Mouse (Mus musculus) forebrain, embryonic 10.5 days (tissue): ENCODE measurements around the gene Pold2. TPM values are rescaled to one million over a fixed set of nuclear protein-coding genes. Genes with fewer than 3 reads are reported as not detected.

Experiments used
- DNase-seq: peaks from one replicate; pipeline ENCODE4 v3.0.0-alpha.2; 2017; ENCODE audit warnings: low spot score; ENCODE audit errors: extremely low spot score
- H3K27ac ChIP-seq: fragments of 300-500 bp; sonication (generic); 2 replicates; pipeline ENCODE4 v1.5.1; 2016; ENCODE audit warnings: mild to moderate bottlenecking
- H3K27me3 ChIP-seq: fragments of 300-500 bp; sonication (generic); 2 replicates; pipeline ENCODE4 v1.6.1; 2016; ENCODE audit warnings: mild to moderate bottlenecking; ENCODE audit not compliant: poor library complexity, severe bottlenecking
- H3K36me3 ChIP-seq: fragments of 300-500 bp; sonication (generic); replicated peaks from 2 replicates; pipeline ENCODE4 v1.6.1; 2016; ENCODE audit warnings: mild to moderate bottlenecking, moderate library complexity
- H3K4me1 ChIP-seq: fragments of 300-500 bp; sonication (generic); 2 replicates; pipeline ENCODE4 v1.6.1; 2016
- H3K4me3 ChIP-seq: fragments of 300-500 bp; sonication (generic); 2 replicates; pipeline ENCODE4 v1.5.1; 2016; ENCODE audit warnings: mild to moderate bottlenecking, moderate library complexity
- H3K9me3 ChIP-seq: fragments of 300-500 bp; sonication (generic); 2 replicates; pipeline ENCODE4 v1.6.1; 2016; ENCODE audit warnings: mild to moderate bottlenecking, moderate library complexity
- WGBS: fragments of 180-500 bp; shearing (Covaris S2); methylation state at CpG from one replicate; pipeline ENCODE4 v1.1.7; 2016; 5-methylcytosine and 5-hydroxymethylcytosine counted together
- polyA plus RNA-seq: library from polyadenylated mRNA; unstranded; fragments of >200 nt; fragmentation: Nextera tagmentation; extraction: Ambion mirVana; gene quantifications from 2 replicates; pipeline ENCODE4 v1.2.1, GENCODE M21; 2016

Pold2 gene
- polyA plus RNA-seq, 1 experiment from 2014 or later = 158 TPM

GRCm38 (mm10) chr11:5850452-5850851, 27.6 kb downstream of the Pold2 start:
- no peaks in the 10 kb centered on the region for H3K27me3 ChIP-seq
- no peak overlapping the region for H3K4me3 ChIP-seq
- no peak for DNase-seq
- H3K9me3 ChIP-seq = no peaks in the 10 kb centered on the region
- no peaks in the 10 kb centered on the region for H3K4me1 ChIP-seq
- H3K27ac ChIP-seq = no peak overlapping the region
- 79% methylated on average over 5 of the region's 5 CpGs for WGBS
- H3K36me3 ChIP-seq = no peaks in the 10 kb centered on the region

- Histone ChIP-seq H3K27ac (no peak overlapping the region), H3K27me3 (no peaks in the 10 kb centered on the region), H3K9me3 (no peaks in the 10 kb centered on the region), H3K4me3 (no peak overlapping the region), H3K36me3 (no peaks in the 10 kb centered on the region), H3K4me1 (no peaks in the 10 kb centered on the region)
- DNase-seq = no peak
- WGBS = 63% methylated on average over 2 of the region's 2 CpGs
Observed at GRCm38 (mm10) chr11:5849316-5849715, 28.8 kb downstream of the Pold2 start.

GRCm38 (mm10) chr11:5848741-5849140, 29.4 kb downstream of the Pold2 start:
- no peaks in the 10 kb centered on the region for H3K36me3 ChIP-seq
- H3K4me1 ChIP-seq = no peaks in the 10 kb centered on the region
- H3K4me3 ChIP-seq = no peak overlapping the region
- WGBS = 79% methylated on average over 6 of the region's 6 CpGs
- H3K27ac ChIP-seq = no peak overlapping the region
- DNase-seq = no peak
- H3K9me3 ChIP-seq = no peaks in the 10 kb centered on the region
- H3K27me3 ChIP-seq = no peaks in the 10 kb centered on the region

DNA sequence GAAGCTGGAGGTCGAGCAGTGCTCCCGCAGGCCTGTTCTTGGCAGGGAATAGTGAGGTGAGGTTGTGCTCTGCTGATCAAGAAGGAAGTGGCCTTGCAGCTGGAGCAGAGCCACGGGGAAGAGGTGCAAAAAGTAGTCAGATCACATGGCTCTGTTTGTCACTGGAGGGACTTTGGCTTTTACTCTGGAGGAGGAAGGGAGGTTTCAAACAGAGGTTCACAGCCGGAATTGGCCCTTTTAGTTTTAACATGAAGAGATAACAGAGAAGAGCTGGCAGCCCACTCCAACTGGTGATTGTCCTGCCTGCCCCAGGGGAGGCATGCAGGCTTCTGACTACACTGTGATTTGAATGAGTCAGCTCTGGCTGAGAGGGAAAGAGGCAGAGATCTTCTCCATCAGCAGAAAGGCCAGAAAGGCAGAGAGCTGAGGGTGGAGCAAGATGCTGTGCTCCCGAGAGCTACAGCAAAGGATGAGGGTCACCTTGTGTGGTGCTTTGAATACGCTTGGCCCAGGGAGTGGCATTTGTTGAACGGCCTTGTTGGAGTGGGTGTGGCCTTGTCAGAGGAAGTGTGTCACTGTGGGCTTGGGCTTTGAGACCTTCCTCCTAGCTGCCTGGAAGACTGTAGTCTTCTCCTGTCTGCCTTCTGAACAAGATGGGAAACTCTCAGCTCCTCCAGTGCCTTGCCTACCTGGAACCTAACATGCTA, 31.3 kb downstream of the Pold2 start:
- H3K36me3 ChIP-seq = no peaks in the 10 kb centered on the region
- no peaks in the 10 kb centered on the region for H3K27me3 ChIP-seq
- H3K9me3 ChIP-seq = peaks cover 5% of the 10 kb centered on the region; the same call in 1 of the 2 replicates
- no peaks in the 10 kb centered on the region for H3K4me1 ChIP-seq
- 84% methylated on average over 7 of the region's 7 CpGs for WGBS
- H3K4me3 ChIP-seq = no peak overlapping the region
- no peak overlapping the region for H3K27ac ChIP-seq
- DNase-seq = no peak

- H3K4me1 ChIP-seq = peaks cover 8% of the 10 kb centered on the region; the same call in 1 of the 2 replicates
- no peak overlapping the region for H3K27ac ChIP-seq
- H3K27me3 ChIP-seq = no peaks in the 10 kb centered on the region
- no peak overlapping the region for H3K4me3 ChIP-seq
- 88% methylated on average over 3 of the region's 3 CpGs for WGBS
- peaks cover 5% of the 10 kb centered on the region; the same call in 1 of the 2 replicates for H3K9me3 ChIP-seq
- H3K36me3 ChIP-seq = no peaks in the 10 kb centered on the region
- no peak for DNase-seq
Observed at GRCm38 (mm10) chr11:5843131-5843530, 35.0 kb downstream of the Pold2 start.

- H3K27me3 ChIP-seq = 0 out of 2 replicates have a peak, but pooled peaks cover under 1% of the 10 kb centered on the region
- WGBS = 96% methylated on average over 2 of the region's 2 CpGs
- H3K4me1 ChIP-seq = peaks cover 15% of the 10 kb centered on the region
- peaks cover 5% of the 10 kb centered on the region; the same call in 1 of the 2 replicates for H3K9me3 ChIP-seq
- H3K4me3 ChIP-seq = no peak overlapping the region
- H3K27ac ChIP-seq = no peak overlapping the region
- H3K36me3 ChIP-seq = no peaks in the 10 kb centered on the region
- DNase-seq = no peak
Observed at GRCm38 (mm10) chr11:5841751-5842150, 36.3 kb downstream of the Pold2 start.

- Histone ChIP-seq H3K4me1 (peaks cover 23% of the 10 kb centered on the region), H3K4me3 (no peak overlapping the region), H3K9me3 (peaks cover 5% of the 10 kb centered on the region; the same call in 1 of the 2 replicates), H3K27me3 (peaks cover 8% of the 10 kb centered on the region; the same call in 1 of the 2 replicates), H3K27ac (no peak overlapping the region), H3K36me3 (peaks cover under 1% of the 10 kb centered on the region)
- DNase-seq = no peak
- WGBS = 84% methylated on average over 7 of the region's 7 CpGs
Observed at GRCm38 (mm10) chr11:5840346-5840745, 37.7 kb downstream of the Pold2 start.

DNA sequence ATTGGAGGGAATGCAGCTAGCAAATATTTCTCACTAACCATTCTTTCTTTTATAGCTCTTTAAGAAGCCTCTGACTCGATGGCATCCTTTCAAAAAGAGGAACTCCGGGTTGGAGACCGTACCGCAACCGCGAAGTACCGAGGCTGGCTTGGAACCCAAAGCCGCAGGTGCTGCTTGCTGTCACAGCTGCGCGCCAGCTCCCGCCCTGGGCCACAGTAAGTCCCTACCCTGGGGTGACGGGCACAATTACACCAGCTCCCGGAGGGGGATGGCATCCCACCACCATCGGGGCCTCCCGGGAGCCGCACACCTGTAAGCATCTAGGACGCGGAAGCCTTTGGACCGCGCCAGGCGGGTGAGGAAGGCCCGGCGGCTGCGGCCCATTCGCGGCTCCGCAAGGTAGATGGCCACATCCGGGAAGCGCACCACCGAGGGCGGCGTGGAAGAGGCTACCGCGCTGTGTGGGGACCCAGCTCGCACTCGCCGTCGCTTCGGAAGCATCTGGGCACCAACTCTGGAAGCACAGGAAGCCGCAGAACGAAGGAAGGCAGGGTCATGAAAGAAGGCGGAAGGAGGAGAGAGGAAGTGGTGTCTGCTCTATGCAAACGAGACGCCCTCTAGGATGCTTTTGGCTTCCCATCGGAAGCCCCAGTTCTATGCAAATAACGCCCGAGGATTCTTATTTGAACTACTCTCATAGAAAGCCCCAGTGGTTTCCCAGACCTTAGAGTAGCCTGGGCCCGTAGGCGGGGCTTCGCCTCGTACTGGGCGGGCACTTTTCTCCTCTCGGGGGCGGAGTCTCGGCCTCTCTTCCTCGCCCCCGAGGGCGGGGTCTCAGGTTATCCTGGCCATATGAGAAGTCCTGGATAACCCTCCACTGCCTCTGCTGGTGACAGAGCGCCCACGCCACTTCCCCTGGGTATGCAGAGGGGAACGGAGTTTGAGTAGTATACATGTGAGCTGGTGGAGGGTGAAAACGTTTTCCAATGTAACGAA, 40.5 kb downstream of the Pold2 start, which contains the start of gene Polm:
TSS of gene Polm (minus strand) at position 766 of the 996 bp plus-strand sequence.
- under 1% methylated on average over 63 of the region's 63 CpGs for WGBS
- H3K27ac ChIP-seq = peak within 1 kb of the TSS; percentile 85
- peak; percentile 89 for DNase-seq
- H3K4me1 ChIP-seq = peaks cover 23% of the 10 kb centered on the region
- H3K36me3 ChIP-seq = peaks cover 26% of the 10 kb centered on the region
- H3K4me3 ChIP-seq = peak within 1 kb of the TSS; percentile 74
- H3K9me3 ChIP-seq = no peaks in the 10 kb centered on the region; the same call in 1 of the 2 replicates
- peaks cover 8% of the 10 kb centered on the region; the same call in 1 of the 2 replicates for H3K27me3 ChIP-seq

DNA sequence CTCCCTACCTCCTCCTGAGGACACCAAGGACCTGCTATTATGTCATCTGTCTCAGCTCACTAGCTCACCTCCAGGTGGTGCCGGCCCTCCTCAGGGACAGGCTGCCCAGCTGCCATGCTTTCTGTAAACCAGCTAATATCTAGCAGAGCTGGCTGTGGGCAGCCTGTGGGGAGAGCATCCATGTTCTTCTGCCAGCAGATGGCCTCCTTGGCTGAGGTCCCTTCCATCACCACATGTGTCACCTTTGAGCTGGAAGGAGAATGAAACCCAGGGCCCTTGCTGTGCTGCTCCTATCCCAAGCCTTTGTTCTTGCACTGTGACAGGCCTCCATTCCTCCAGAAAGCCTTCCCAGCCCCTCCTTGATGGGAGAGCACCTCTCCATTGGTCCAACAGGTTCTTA, 42.0 kb downstream of the Pold2 start:
- peak overlapping the region; percentile 10; the same call in 1 of the 2 replicates for H3K4me3 ChIP-seq
- H3K4me1 ChIP-seq = peaks cover 23% of the 10 kb centered on the region
- WGBS = 74% methylated on average over 1 of the region's 1 CpGs
- peaks cover 8% of the 10 kb centered on the region; the same call in 1 of the 2 replicates for H3K27me3 ChIP-seq
- no peak overlapping the region for H3K27ac ChIP-seq
- no peak for DNase-seq
- H3K36me3 ChIP-seq = peaks cover 39% of the 10 kb centered on the region
- H3K9me3 ChIP-seq = no peaks in the 10 kb centered on the region; the same call in 1 of the 2 replicates

DNA sequence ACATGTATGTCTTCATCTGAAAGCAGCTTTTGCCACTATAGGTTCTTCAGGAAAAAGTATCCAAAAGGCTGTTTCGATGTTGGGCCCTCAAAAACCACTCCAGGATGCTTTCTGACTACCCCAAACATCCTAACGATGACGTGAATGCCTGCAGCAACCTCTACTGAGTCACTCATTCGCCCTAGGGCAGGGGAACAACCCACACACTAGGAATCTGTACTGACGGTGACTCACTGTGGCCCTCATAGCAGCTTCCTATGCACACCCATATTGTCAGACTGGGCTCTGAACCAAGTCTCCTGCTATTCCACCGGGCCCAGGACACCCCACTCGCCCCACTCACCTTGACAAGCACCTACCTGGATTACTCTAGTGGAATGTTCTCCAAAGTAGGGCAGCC, 43.0 kb downstream of the Pold2 start:
- peaks cover 8% of the 10 kb centered on the region; the same call in 1 of the 2 replicates for H3K27me3 ChIP-seq
- 92% methylated on average over 7 of the region's 7 CpGs for WGBS
- no peak for DNase-seq
- H3K4me3 ChIP-seq = no peak overlapping the region
- no peaks in the 10 kb centered on the region for H3K9me3 ChIP-seq
- no peak overlapping the region for H3K27ac ChIP-seq
- peaks cover 47% of the 10 kb centered on the region for H3K36me3 ChIP-seq
- H3K4me1 ChIP-seq = peaks cover 20% of the 10 kb centered on the region

- Histone ChIP-seq H3K4me3 (no peak overlapping the region), H3K27ac (no peak overlapping the region), H3K4me1 (peaks cover 17% of the 10 kb centered on the region), H3K27me3 (peaks cover 8% of the 10 kb centered on the region; the same call in 1 of the 2 replicates), H3K36me3 (peaks cover 52% of the 10 kb centered on the region), H3K9me3 (no peaks in the 10 kb centered on the region)
- DNase-seq = no peak
- 92% methylated on average over 9 of the region's 9 CpGs for WGBS
Observed at GRCm38 (mm10) chr11:5834506-5834905, 43.6 kb downstream of the Pold2 start.

DNA sequence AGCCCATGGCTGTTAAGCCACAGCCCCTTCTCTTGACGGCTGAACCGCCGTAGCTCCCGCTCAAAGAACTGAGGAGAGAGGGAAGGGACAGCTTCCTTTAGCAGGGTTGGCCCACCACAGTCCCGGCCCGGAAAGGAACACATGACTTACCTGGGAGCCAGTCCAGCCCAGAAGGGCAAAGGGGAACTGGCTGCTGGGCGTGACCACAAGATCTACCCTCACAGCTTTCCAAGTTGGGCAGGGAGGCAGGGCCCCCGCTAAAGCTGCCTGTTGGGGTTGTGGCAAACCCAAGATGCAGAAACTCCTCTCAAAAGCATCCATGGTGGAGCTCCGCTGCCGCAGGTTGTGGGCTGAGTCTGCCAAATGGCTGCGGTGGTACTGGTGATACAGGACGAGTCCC, 48.8 kb downstream of the Pold2 start:
- Histone ChIP-seq H3K9me3 (no peaks in the 10 kb centered on the region), H3K27ac (no peak overlapping the region), H3K27me3 (no peaks in the 10 kb centered on the region), H3K4me3 (no peak overlapping the region), H3K36me3 (peaks cover 60% of the 10 kb centered on the region), H3K4me1 (no peaks in the 10 kb centered on the region)
- DNase-seq = no peak
- WGBS = 94% methylated on average over 12 of the region's 12 CpGs
